Mouse (Mus musculus) thymus, adult 2 months (tissue): ENCODE results near the gene D10Jhu81e. TPM values are rescaled to one million over a fixed set of nuclear protein-coding genes. Genes with fewer than 3 reads are reported as not detected.

ENCODE experiments used
- DNase-seq: peaks from one replicate; pipeline ENCODE4 v3.0.0; 2021
- H3K27ac ChIP-seq: fragments of 200-500 bp; 2 replicates; pipeline ENCODE4 v1.5.1; 2012; ENCODE audit warnings: low read length, control low read depth; ENCODE audit not compliant: control insufficient read depth, insufficient read depth
- H3K27me3 ChIP-seq: fragments of 200-500 bp; 2 replicates; pipeline ENCODE4 v1.6.1; 2012; ENCODE audit warnings: mild to moderate bottlenecking, low read length, moderate library complexity, mixed read lengths; ENCODE audit not compliant: control insufficient read depth, insufficient read depth
- H3K36me3 ChIP-seq: fragments of 200-500 bp; 2 replicates; pipeline ENCODE4 v1.6.1; 2012; ENCODE audit warnings: mild to moderate bottlenecking, low read length, moderate library complexity; ENCODE audit not compliant: control insufficient read depth, insufficient read depth
- H3K4me1 ChIP-seq: fragments of 200-500 bp; replicated peaks from 2 replicates; pipeline ENCODE4 v1.6.1; 2012; ENCODE audit warnings: low read length; ENCODE audit not compliant: control insufficient read depth, insufficient read depth
- H3K4me3 ChIP-seq: fragments of 200-500 bp; 2 replicates; pipeline ENCODE4 v1.5.1; 2012; ENCODE audit warnings: mild to moderate bottlenecking, low read length, control low read depth, moderate library complexity; ENCODE audit not compliant: control insufficient read depth, insufficient read depth
- CTCF ChIP-seq: fragments of 200-500 bp; IDR thresholded peaks from 2 replicates; pipeline ENCODE4 v1.5.1; 2012; ENCODE audit warnings: mild to moderate bottlenecking, control low read depth, low read length, moderate library complexity, borderline replicate concordance; ENCODE audit not compliant: control insufficient read depth, poor library complexity, insufficient read depth; ENCODE audit errors: extremely low read depth
- POLR2A ChIP-seq: fragments of 200-500 bp; IDR thresholded peaks from 2 replicates; pipeline ENCODE4 v1.6.1; 2012; ENCODE audit warnings: mild to moderate bottlenecking, low read length, control low read depth, moderate library complexity; ENCODE audit not compliant: control insufficient read depth, poor library complexity, insufficient read depth; ENCODE audit errors: extremely low read depth
- WGBS: fragments of 180-500 bp; shearing (Covaris S2); methylation state at CpG from one replicate; pipeline ENCODE4 v1.1.7; 2018; 5-methylcytosine and 5-hydroxymethylcytosine counted together
- polyA plus RNA-seq: library from polyadenylated mRNA; depleted of rRNA; stranded (reverse); fragments of >200 nt; gene quantifications from 2 replicates; pipeline ENCODE4 v1.2.3, GENCODE M21; 2012

Gene D10Jhu81e
- polyA plus RNA-seq, 1 experiment: 148 TPM

GRCm38 (mm10) chr10:78143727-78144505 lies 25.7 kb downstream of the D10Jhu81e start:
- Histone ChIP-seq H3K27me3 (no peaks in the 10 kb centered on the region), H3K36me3 (no peaks in the 10 kb centered on the region), H3K27ac (no peak overlapping the region), H3K4me3 (no peak overlapping the region), H3K4me1 (peaks cover 28% of the 10 kb centered on the region)
- WGBS: 49% methylated on average over 8 of the region's 8 CpGs
- TF ChIP-seq CTCF (no peak), POLR2A (no peak)
- DNase-seq: no peak

GRCm38 (mm10) chr10:78140843-78141242 lies 28.7 kb downstream of the D10Jhu81e start:
- no peak overlapping the region for H3K27ac ChIP-seq
- H3K4me3 ChIP-seq: no peak overlapping the region
- no peaks in the 10 kb centered on the region for H3K36me3 ChIP-seq
- peaks cover 9% of the 10 kb centered on the region; the same call in 1 of the 2 replicates for H3K4me1 ChIP-seq
- TF ChIP-seq POLR2A (no peak), CTCF (no peak)
- WGBS: 79% methylated on average over 3 of the region's 3 CpGs
- DNase-seq: no peak
- H3K27me3 ChIP-seq: no peaks in the 10 kb centered on the region

GRCm38 (mm10) chr10:78140251-78140600 lies 29.4 kb downstream of the D10Jhu81e start:
- Histone ChIP-seq H3K36me3 (no peaks in the 10 kb centered on the region), H3K27me3 (no peaks in the 10 kb centered on the region)
- no peak for TF ChIP-seq CTCF
- no peak for TF ChIP-seq POLR2A

DNA sequence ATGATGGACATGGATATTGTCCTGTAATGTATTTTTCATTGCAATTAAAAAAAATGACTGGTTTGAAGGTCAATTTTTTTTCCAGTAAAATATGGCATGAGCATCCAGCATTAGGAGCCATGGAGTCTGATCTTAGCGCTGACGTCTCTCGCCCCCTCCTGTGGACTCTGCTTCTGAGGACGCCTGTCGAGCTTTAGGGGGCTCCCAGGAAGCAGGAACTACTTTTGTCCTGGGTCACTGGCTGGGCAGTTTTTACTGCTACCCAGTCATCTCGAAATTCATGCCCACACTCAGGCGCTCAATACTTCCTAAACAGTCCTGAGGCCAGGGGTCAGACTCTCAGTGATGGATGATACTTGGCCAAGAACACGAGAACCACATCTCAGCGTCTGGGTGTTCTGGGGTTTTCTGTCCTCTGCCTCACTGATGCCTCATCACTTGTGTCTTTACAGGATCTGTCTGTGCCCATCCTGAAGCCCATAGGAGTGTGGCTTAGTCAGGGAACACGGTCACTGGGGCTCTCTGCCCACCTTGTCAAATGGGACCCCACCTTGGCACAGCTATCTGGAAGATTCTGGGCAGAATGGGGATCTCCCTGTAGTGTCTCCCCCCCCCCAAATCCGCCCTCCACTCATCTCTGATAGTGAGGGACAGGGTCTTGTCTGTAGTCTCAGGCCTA lies 29.9 kb downstream of the D10Jhu81e start:
- H3K27ac ChIP-seq: no peak overlapping the region
- H3K36me3 ChIP-seq: no peaks in the 10 kb centered on the region
- TF ChIP-seq CTCF (no peak), POLR2A (no peak)
- no peak overlapping the region for H3K4me3 ChIP-seq
- no peak for DNase-seq
- peaks cover 14% of the 10 kb centered on the region for H3K4me1 ChIP-seq
- 90% methylated on average over 11 of the region's 11 CpGs for WGBS
- no peaks in the 10 kb centered on the region for H3K27me3 ChIP-seq

More at GRCm38 (mm10) chr10:78140251-78140600, 29.4 kb downstream of the D10Jhu81e start:
- no peak overlapping the region for H3K4me3 ChIP-seq
- H3K4me1 ChIP-seq: peaks cover 9% of the 10 kb centered on the region; the same call in 1 of the 2 replicates
- no peak overlapping the region for H3K27ac ChIP-seq
- WGBS: 97% methylated on average over 1 of the region's 1 CpGs
- no peak for DNase-seq

GRCm38 (mm10) chr10:78138812-78139523 lies 30.6 kb downstream of the D10Jhu81e start:
- Histone ChIP-seq H3K4me3 (no peak overlapping the region), H3K27ac (no peak overlapping the region), H3K27me3 (no peaks in the 10 kb centered on the region), H3K4me1 (peaks cover 18% of the 10 kb centered on the region), H3K36me3 (no peaks in the 10 kb centered on the region)
- no peak for TF ChIP-seq POLR2A
- no peak for TF ChIP-seq CTCF
- no peak for DNase-seq
- WGBS: 68% methylated on average over 14 of the region's 14 CpGs

GRCm38 (mm10) chr10:78137191-78137590 lies 32.4 kb downstream of the D10Jhu81e start:
- Histone ChIP-seq H3K4me1 (peaks cover 20% of the 10 kb centered on the region), H3K27me3 (no peaks in the 10 kb centered on the region), H3K36me3 (no peaks in the 10 kb centered on the region), H3K27ac (no peak overlapping the region), H3K4me3 (no peak overlapping the region)
- 88% methylated on average over 3 of the region's 3 CpGs for WGBS
- no peak for DNase-seq
- TF ChIP-seq POLR2A (no peak), CTCF (no peak)
